Mouse (Mus musculus): ENCODE data around the gene Plekhh2.

Plekhh2 gene

GRCm38 (mm10) chr17:84611971-84612370 lies 100.3 kb downstream of the Plekhh2 start:
- DNase-seq: no peak

- DNase-seq: no peak
Measured at GRCm38 (mm10) chr17:84615811-84616210, 104.1 kb downstream of the Plekhh2 start.

GRCm38 (mm10) chr17:84616526-84617074 lies 104.9 kb downstream of the Plekhh2 start:
- DNase-seq: no peak

- no peak for DNase-seq
Measured at GRCm38 (mm10) chr17:84617953-84618352, 106.3 kb downstream of the Plekhh2 start.

GRCm38 (mm10) chr17:84619112-84619511 lies 107.4 kb downstream of the Plekhh2 start:
- DNase-seq: no peak

GRCm38 (mm10) chr17:84620076-84620475 lies 108.4 kb downstream of the Plekhh2 start:
- DNase-seq: no peak

GRCm38 (mm10) chr17:84620610-84621009 lies 108.9 kb downstream of the Plekhh2 start:
- no peak for DNase-seq

- DNase-seq: no peak
Measured at GRCm38 (mm10) chr17:84621209-84621608, 109.5 kb downstream of the Plekhh2 start.

GRCm38 (mm10) chr17:84622028-84622427 lies 110.3 kb downstream of the Plekhh2 start:
- no peak for DNase-seq

- no peak for DNase-seq
Measured at GRCm38 (mm10) chr17:84622873-84623272, 111.2 kb downstream of the Plekhh2 start.

GRCm38 (mm10) chr17:84626276-84626856 lies 114.7 kb downstream of the Plekhh2 start, which contains the start of gene Dync2li1:
Dync2li1 (plus strand) TSS chr17:84626496.
- peak; percentile 84 for DNase-seq

GRCm38 (mm10) chr17:84626857-84627305 lies 115.2 kb downstream of the Plekhh2 start:
- DNase-seq: no peak

- DNase-seq: no peak
Measured at GRCm38 (mm10) chr17:84627721-84628120, 116.0 kb downstream of the Plekhh2 start.

- no peak for DNase-seq
Measured at GRCm38 (mm10) chr17:84628611-84629010, 116.9 kb downstream of the Plekhh2 start.

GRCm38 (mm10) chr17:84631836-84632235 lies 120.1 kb downstream of the Plekhh2 start:
- no peak for DNase-seq

- no peak for DNase-seq
Measured at GRCm38 (mm10) chr17:84633443-84633842, 121.7 kb downstream of the Plekhh2 start.

GRCm38 (mm10) chr17:84636328-84636727 lies 124.6 kb downstream of the Plekhh2 start:
- no peak for DNase-seq

- DNase-seq: no peak
Measured at GRCm38 (mm10) chr17:84637971-84638370, 126.3 kb downstream of the Plekhh2 start.

GRCm38 (mm10) chr17:84639796-84640378 lies 128.2 kb downstream of the Plekhh2 start:
- DNase-seq: no peak

- peak; percentile 53 for DNase-seq
Measured at GRCm38 (mm10) chr17:84641893-84642292, 130.2 kb downstream of the Plekhh2 start.

GRCm38 (mm10) chr17:84642324-84642723 lies 130.6 kb downstream of the Plekhh2 start:
- DNase-seq: no peak

GRCm38 (mm10) chr17:84644292-84645050 lies 132.8 kb downstream of the Plekhh2 start:
- no peak for DNase-seq

- DNase-seq: no peak
Measured at GRCm38 (mm10) chr17:84645119-84645518, 133.4 kb downstream of the Plekhh2 start.

GRCm38 (mm10) chr17:84645894-84646293 lies 134.2 kb downstream of the Plekhh2 start:
- DNase-seq: no peak

All from liver (tissue).